Mouse (Mus musculus) midbrain, embryonic 14.5 days (tissue): ENCODE measurements around the gene Pla2g10. TPM values are rescaled to one million over a fixed set of nuclear protein-coding genes. Genes with fewer than 3 reads are reported as not detected.
A peak's percentile ranks its signal among the peaks of the same experiment; 100 is the strongest.
"Not testable (repeated sequence)": the region's sequence is repeated elsewhere in the genome, so short reads cannot be mapped to it uniquely, and the experiment has no call there.

Source experiments
- ATAC-seq: fragments of 200-750 bp; cut with Nextera tagmentation; 2 replicates; pipeline ENCODE4 v1.8.0; 2017; ENCODE audit warnings: moderate number of reproducible peaks, moderate library complexity; ENCODE audit not compliant: low FRiP score, low TSS enrichment
- DNase-seq: peaks from one replicate; pipeline ENCODE4 v3.0.0-alpha.2; 2015
- H3K27ac ChIP-seq: fragments of 300-500 bp; sonication (generic); replicated peaks from 2 replicates; pipeline ENCODE4 v1.5.1; 2014; ENCODE audit warnings: mild to moderate bottlenecking, low read depth, low read length, moderate library complexity
- H3K27me3 ChIP-seq: fragments of 300-500 bp; sonication (generic); 2 replicates; pipeline ENCODE4 v1.6.1; 2014; ENCODE audit warnings: low read length, control low read depth, mixed read lengths; ENCODE audit not compliant: control insufficient read depth, insufficient read depth
- H3K36me3 ChIP-seq: fragments of 300-500 bp; sonication (generic); 2 replicates; pipeline ENCODE4 v1.6.1; 2014; ENCODE audit warnings: low read length, control low read depth; ENCODE audit not compliant: control insufficient read depth, insufficient read depth
- H3K4me1 ChIP-seq: fragments of 300-500 bp; sonication (generic); 2 replicates; pipeline ENCODE4 v1.6.1; 2014; ENCODE audit warnings: mild to moderate bottlenecking, antibody characterized with exemption, low read length, control low read depth; ENCODE audit not compliant: control insufficient read depth, insufficient read depth
- H3K4me2 ChIP-seq: fragments of 300-500 bp; sonication (generic); 2 replicates; pipeline ENCODE4 v1.6.1; 2014; ENCODE audit warnings: mild to moderate bottlenecking, low read length, moderate library complexity
- H3K4me3 ChIP-seq: fragments of 300-500 bp; sonication (generic); replicated peaks from 2 replicates; pipeline ENCODE4 v1.5.1; 2014; ENCODE audit warnings: low read depth, low read length
- H3K9ac ChIP-seq: fragments of 300-500 bp; sonication (generic); replicated peaks from 2 replicates; pipeline ENCODE4 v1.6.1; 2014; ENCODE audit warnings: mild to moderate bottlenecking, low read length, moderate library complexity
- H3K9me3 ChIP-seq: fragments of 300-500 bp; sonication (generic); 2 replicates; pipeline ENCODE4 v1.6.1; 2016; ENCODE audit warnings: low read length, control low read depth, mixed read lengths; ENCODE audit not compliant: control insufficient read depth
- WGBS: fragments of 180-500 bp; shearing (Covaris S2); extraction: QIAGEN DNeasy Blood & Tissue Kit; methylation state at CpG from one replicate; pipeline ENCODE4 v1.1.7; 2014; 5-methylcytosine and 5-hydroxymethylcytosine counted together
- polyA plus RNA-seq: library from polyadenylated mRNA; unstranded; fragments of >200 nt; fragmentation: Nextera tagmentation; extraction: Ambion mirVana; gene quantifications from 2 replicates; pipeline ENCODE4 v1.2.1, GENCODE M21; 2014

The Pla2g10 gene
- polyA plus RNA-seq = 0.31 TPM in 1 of 2 replicates, not detected in the other

DNA sequence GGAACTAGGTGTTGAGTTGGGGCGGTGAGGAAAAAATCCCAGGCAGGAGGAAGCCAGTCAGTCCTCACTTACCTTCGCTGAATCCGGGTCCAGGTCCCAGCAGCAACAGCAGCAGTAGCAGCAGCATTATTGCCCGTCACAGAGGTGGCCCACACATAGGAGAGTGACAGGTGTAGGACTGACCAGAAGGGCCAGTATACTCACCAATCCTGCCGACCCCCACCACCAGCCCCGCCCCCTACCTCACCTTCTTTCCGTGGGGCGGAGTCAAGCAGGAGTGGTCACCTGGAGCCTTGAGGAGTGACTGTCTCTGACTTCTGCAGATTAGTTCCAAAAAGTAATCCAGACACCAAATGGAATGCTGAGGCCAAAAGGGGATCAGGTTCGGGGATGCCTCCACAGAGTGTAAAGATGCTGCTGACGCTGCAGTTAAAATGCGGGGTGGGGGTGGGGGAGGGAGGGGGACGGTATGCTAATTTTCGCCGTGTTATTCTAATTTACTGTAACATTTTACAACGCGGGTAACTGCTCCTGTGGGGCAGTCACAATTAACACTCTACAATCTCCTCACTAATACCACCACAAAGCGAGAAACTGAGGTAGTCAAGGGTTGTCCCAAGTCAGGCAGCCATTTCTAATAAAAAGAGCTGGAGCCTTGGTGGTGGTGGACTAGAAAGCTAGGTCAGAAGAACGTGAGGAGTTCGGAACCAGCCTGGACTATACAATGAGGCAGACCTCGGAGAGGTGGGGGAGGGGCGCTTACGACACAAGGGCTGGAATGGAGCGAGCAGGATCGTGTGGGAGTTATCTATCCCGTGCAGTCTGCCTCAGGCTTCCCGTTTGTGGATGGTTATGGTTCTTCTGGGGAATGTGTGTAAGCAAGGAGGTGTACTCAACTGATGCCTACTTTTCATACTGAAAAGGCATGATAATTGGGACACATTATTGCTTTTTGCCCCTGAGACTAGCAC, at the start of gene Pla2g10:
Gene Pla2g10, minus strand, starts transcription at position 699 of the 971 bp plus-strand sequence.
- no peak within 1 kb of the TSS for H3K4me3 ChIP-seq
- H3K4me1 ChIP-seq = 0 out of 2 replicates have a peak, but pooled peaks cover 2% of the 10 kb centered on the region
- no peaks in the 10 kb centered on the region for H3K27me3 ChIP-seq
- H3K4me2 ChIP-seq = peak within 1 kb of the TSS; percentile 35
- DNase-seq (peak; percentile 26), ATAC-seq (no peak; the same call in 1 of the 2 replicates)
- H3K9me3 ChIP-seq = no peaks in the 10 kb centered on the region
- H3K27ac ChIP-seq = no peak within 1 kb of the TSS
- no peak within 1 kb of the TSS for H3K9ac ChIP-seq
- 16% methylated on average over 26 of the region's 26 CpGs for WGBS
- no peaks in the 10 kb centered on the region for H3K36me3 ChIP-seq

DNA sequence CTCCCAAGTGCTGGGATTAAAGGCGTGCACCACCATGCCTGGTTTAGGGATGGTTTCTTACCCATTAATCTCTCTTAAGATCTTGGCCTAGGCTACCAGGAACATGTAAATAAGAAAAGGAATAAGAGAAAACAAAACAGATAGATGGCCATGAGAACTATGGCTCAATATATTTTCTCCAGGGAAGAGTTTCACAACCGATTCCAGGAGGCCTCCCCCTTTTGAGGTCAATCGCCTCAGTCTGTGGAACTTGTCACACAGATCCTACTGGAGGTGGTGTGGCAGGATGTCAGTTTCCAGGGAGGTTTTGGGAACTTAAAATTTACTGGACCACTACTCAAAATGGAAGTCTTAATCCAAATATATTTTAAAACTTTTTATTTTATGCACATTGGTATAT, 43.9 kb upstream of the Pla2g10 start:
- not testable (repeated sequence) for DNase-seq, H3K4me1 ChIP-seq, H3K4me3 ChIP-seq, H3K27ac ChIP-seq, ATAC-seq, H3K9ac ChIP-seq, H3K9me3 ChIP-seq, H3K4me2 ChIP-seq, H3K27me3 ChIP-seq, H3K36me3 ChIP-seq
- 86% methylated on average over 3 of the region's 3 CpGs for WGBS

DNA sequence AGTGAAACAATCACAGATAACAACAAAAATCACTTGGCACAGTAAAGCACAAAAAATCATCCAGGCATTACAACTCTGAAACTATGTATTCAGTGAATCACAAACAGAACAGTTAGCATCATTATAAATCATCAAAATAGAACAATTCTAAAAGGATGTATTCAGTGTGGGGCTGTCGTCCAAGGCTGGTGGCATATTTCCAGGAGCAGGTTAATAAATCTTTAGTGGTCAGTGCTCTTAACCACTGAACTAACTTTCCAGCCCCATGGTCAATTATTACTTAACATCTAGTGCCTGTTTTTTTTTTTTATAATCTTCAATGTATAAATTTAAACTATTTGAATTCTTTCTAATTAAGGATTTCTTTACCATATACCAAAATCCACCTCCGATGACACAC, 43.2 kb upstream of the Pla2g10 start:
- H3K27ac ChIP-seq, H3K4me2 ChIP-seq, H3K4me1 ChIP-seq, H3K27me3 ChIP-seq, DNase-seq, ATAC-seq, H3K9me3 ChIP-seq, H3K9ac ChIP-seq, H3K36me3 ChIP-seq, H3K4me3 ChIP-seq: not testable (repeated sequence)
- WGBS = 93% methylated on average over 2 of the region's 2 CpGs

DNA sequence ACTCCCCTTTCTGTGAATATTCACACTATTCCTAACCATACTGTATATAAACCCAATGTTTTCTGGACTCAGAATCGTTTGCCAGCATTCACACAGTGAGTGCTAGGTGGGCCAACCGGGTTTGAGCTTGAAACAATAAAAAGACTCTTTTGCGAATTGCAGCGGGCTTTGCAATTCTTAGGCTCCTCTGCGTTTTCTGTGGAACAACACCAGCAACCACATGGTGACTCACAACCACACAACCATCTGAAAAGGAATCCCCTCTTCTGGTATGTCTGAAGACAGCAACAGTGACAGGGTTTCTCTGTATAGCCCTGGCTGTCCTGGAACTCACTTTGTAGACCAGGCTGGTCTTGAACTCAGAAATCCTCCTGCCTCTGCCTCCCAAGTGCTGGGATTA, 41.3 kb upstream of the Pla2g10 start:
- H3K4me2 ChIP-seq, ATAC-seq: not testable (repeated sequence)

DNA sequence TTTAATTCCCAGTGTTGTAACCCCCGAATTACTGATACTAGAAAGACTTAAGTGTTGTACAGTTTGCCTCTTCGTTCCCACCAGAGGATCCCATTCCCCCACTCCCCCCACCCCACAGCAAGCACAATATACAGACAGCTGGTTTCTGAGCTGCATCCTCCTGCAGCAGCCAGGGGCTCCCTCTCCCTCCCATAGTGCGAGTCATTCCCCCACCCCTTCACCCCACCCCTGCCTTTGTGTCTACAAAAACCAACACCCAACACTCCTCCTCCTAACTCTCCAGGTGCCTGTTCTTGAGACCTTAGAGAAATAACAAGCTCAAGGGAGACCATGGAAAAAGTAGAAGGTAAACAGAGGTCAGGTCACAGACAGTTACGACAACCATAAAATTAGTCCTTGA, 40.8 kb upstream of the Pla2g10 start:
- H3K27ac ChIP-seq, H3K4me2 ChIP-seq, H3K4me1 ChIP-seq, H3K27me3 ChIP-seq, H3K9me3 ChIP-seq, H3K9ac ChIP-seq, H3K36me3 ChIP-seq, DNase-seq, H3K4me3 ChIP-seq, ATAC-seq: not testable (repeated sequence)
- WGBS = 82% methylated on average over 4 of the region's 4 CpGs

More for the DNA sequence above, 41.3 kb upstream of the Pla2g10 start:
- H3K4me3 ChIP-seq, H3K4me1 ChIP-seq, DNase-seq, H3K36me3 ChIP-seq, H3K9me3 ChIP-seq, H3K27me3 ChIP-seq, H3K27ac ChIP-seq, H3K9ac ChIP-seq: not testable (repeated sequence)
- 90% methylated on average over 5 of the region's 5 CpGs for WGBS

DNA sequence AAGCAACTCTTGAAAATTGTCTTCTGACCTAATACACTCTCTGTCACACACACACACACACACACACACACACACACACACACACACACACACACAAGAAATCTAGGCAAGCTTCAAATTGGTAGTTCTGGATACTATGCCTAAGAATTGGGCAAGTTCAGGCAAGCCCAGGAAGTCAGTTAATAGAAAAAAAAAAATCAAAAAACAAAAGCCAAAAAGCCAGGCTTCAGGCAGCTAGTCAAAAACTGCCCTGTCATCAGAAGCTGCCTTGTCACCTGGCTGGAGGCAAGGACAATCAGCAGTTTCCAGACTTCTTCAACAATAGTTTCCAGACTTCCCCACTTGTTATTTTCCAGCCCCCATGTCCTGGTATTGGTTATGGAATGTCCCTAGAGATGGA, 35.6 kb upstream of the Pla2g10 start:
- ATAC-seq (no peak), DNase-seq (no peak)
- no peak overlapping the region for H3K9ac ChIP-seq

DNA sequence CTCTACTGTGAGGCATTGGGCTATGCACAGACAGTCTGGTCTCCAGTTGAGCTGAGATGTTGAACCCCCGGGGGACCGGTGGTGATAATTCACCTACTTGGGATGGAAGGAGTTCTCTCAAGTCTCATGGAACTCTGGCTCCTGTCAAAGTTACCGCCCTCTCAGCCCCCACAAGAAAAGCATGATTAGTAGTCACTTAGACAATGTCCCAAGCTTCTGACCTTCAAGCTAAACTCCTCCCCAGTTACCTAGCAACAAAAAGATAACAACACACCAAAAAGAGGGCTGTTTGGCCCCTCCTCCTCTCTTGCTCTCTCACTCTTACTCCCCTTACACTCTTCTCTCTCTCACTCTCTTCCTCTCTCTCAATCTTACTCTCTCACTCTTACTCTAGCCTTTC, 33.7 kb upstream of the Pla2g10 start:
- H3K9me3 ChIP-seq = no peaks in the 10 kb centered on the region
- no peak overlapping the region for H3K4me2 ChIP-seq
- no peak overlapping the region for H3K4me3 ChIP-seq
- no peaks in the 10 kb centered on the region for H3K4me1 ChIP-seq
- H3K27ac ChIP-seq = no peak overlapping the region
- no peaks in the 10 kb centered on the region for H3K27me3 ChIP-seq
- H3K36me3 ChIP-seq = no peaks in the 10 kb centered on the region
- DNase-seq (no peak), ATAC-seq (no peak)
- 78% methylated on average over 3 of the region's 3 CpGs for WGBS
- H3K9ac ChIP-seq = no peak overlapping the region

More for the DNA sequence above, 35.6 kb upstream of the Pla2g10 start:
- no peaks in the 10 kb centered on the region for H3K4me1 ChIP-seq
- H3K27me3 ChIP-seq = no peaks in the 10 kb centered on the region
- no peaks in the 10 kb centered on the region for H3K9me3 ChIP-seq
- H3K4me2 ChIP-seq = no peak overlapping the region
- H3K4me3 ChIP-seq = no peak overlapping the region
- H3K36me3 ChIP-seq = no peaks in the 10 kb centered on the region
- H3K27ac ChIP-seq = no peak overlapping the region

DNA sequence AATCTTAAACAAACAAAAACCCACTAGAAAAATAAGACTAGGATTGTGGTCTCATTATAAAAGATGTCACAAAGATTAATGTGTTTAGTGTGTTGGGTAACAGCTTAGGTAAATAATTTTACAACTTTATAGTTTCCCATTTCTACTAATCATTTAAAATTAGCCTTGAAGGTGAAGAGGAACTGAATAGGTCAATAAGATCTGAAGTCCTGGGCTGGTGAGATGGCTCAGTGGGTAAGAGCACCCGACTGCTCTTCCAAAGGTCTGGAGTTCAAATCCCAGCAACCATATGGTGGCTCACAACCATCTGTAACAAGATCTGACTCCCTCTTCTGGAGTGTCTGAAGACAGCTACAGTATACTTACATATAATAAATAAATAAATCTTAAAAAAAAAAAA, 32.0 kb upstream of the Pla2g10 start:
- not testable (repeated sequence) for H3K4me1 ChIP-seq, ATAC-seq, DNase-seq, H3K4me2 ChIP-seq, H3K36me3 ChIP-seq, H3K9ac ChIP-seq, H3K4me3 ChIP-seq, H3K27ac ChIP-seq, H3K9me3 ChIP-seq, H3K27me3 ChIP-seq
- 95% methylated on average over 1 of the region's 1 CpGs for WGBS

- no peak overlapping the region for H3K4me2 ChIP-seq
- DNase-seq = no peak
- 91% methylated on average over 2 of the region's 2 CpGs for WGBS
- no peak overlapping the region for H3K9ac ChIP-seq
- H3K27ac ChIP-seq = no peak overlapping the region
- no peaks in the 10 kb centered on the region for H3K4me1 ChIP-seq
- H3K9me3 ChIP-seq = no peaks in the 10 kb centered on the region
- H3K27me3 ChIP-seq = no peaks in the 10 kb centered on the region
- H3K36me3 ChIP-seq = no peaks in the 10 kb centered on the region
- no peak overlapping the region for H3K4me3 ChIP-seq
- ATAC-seq = no peak
These were observed 27.0 kb upstream of the Pla2g10 start for GRCm38 (mm10) chr16:13757823-13758222.
